Mouse (Mus musculus) CD4-positive, CD25-positive, alpha-beta regulatory T cell, adult 9 weeks (primary cell): Measurements from ENCODE around the gene Ampd2. TPM values are rescaled to one million over a fixed set of nuclear protein-coding genes. Genes with fewer than 3 reads are reported as not detected.

Experiments used
- polyA plus RNA-seq: library from polyadenylated mRNA; unstranded; fragments of 100-300 nt; shearing (Covaris generic); gene quantifications from one replicate; pipeline ENCODE4 v1.2.1, GENCODE M21; 2017

Ampd2 gene
- polyA plus RNA-seq = 50.0 TPM

DNA sequence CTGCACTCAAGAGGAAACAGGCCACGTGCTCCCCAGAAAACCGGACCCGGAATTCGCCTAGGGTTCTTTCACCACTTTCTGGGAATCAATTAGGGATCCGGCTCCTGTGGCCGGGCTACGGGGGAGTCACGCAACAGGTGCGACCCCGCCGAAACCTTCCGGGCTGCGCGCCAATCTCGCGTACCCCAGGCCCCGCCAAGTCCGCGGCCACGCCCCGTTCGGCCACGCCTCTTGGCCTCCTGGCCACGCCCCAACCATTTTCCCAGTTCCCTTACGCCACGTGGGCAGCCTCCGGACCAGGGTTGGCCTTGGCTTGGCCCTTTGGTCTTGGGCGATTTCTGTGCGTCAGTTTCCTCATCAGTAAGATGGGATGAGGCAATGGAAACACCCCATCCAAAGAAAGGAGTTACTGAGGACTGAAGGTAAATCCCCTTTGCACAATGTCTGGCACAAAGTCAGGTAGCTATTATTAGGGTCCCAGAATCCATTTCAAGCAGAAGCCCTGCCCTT lies at the start of gene Ampd2:
Gene Ampd2, minus strand, starts transcription at position 182 of the 510 bp plus-strand sequence.

DNA sequence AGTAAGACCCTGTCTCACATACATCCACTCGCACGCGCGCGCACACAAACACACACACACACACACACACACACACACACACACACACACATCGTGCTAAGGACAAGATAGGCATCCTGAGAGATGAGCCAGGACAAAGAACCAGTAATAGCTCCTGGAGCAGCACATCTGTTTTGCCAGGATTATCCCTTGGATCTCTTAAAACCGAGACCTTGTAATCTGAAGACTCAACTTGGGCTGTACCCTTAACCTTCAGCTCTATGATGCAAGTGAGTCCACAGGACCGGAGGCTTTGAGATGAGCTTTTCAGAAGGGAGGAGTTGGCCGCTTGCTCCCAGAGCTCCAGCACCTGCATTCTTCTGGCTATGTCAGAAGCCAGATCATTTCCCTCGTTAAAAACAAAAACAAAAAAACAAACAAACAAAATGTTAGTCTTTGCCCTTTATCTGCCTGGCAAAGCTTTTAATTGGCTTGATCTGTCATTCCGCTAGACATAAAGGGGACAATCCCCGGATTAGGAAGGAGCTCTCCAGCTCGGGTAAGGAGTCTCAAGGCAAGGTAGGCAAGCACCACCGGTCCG lies 6.2 kb upstream of the Ampd2 start, which contains the start of gene Gnat2:
Gene Gnat2, plus strand, starts transcription at position 254 of the 580 bp plus-strand sequence.

GRCm38 (mm10) chr3:108044394-108045140 lies 41.9 kb downstream of the Ampd2 start, which contains the start of gene Gstm4:
Gene Gstm4, minus strand, starts transcription at chr3:108044894.

Other genes starting within 250 kb of the Ampd2 start
- gene Eps8l3, start 209.4 kb downstream of the Ampd2 start, polyA plus RNA-seq = not detected
- gene Gstm5, start 190.8 kb downstream of the Ampd2 start, polyA plus RNA-seq = not detected
- gene Gstm7, start 154.8 kb downstream of the Ampd2 start, polyA plus RNA-seq = 2.1 TPM
- gene Gstm6, start 142.9 kb downstream of the Ampd2 start, polyA plus RNA-seq = not detected
- gene Gstm3, start 117.4 kb downstream of the Ampd2 start, polyA plus RNA-seq = not detected
- gene Gstm2, start 100.2 kb downstream of the Ampd2 start, polyA plus RNA-seq = not detected
- 4.6 TPM for gene Gstm1, start 68.7 kb downstream of the Ampd2 start, polyA plus RNA-seq
- 11.1 TPM for gene Gstm4, start 41.8 kb downstream of the Ampd2 start, polyA plus RNA-seq
- gene Gnat2, start 6.1 kb upstream of the Ampd2 start, polyA plus RNA-seq = not detected
- 217 TPM for gene Gnai3, start 59.5 kb upstream of the Ampd2 start, polyA plus RNA-seq
- not detected for gene Gpr61, start 68.2 kb upstream of the Ampd2 start, polyA plus RNA-seq
- gene Amigo1, start 99.7 kb upstream of the Ampd2 start, polyA plus RNA-seq = 0.21 TPM
- 28.0 TPM for gene Cyb561d1, start 114.6 kb upstream of the Ampd2 start, polyA plus RNA-seq
- 9.5 TPM for gene Atxn7l2, start 124.3 kb upstream of the Ampd2 start, polyA plus RNA-seq
- not detected for gene Sypl2, start 140.0 kb upstream of the Ampd2 start, polyA plus RNA-seq
- gene Psma5, start 170.3 kb upstream of the Ampd2 start, polyA plus RNA-seq = 156 TPM
- gene Sort1, start 197.4 kb upstream of the Ampd2 start, polyA plus RNA-seq = not detected